Mouse (Mus musculus): ENCODE measurements around the gene Prkra. TPM values are rescaled to one million over a fixed set of nuclear protein-coding genes. Genes with fewer than 3 reads are reported as not detected.

The Prkra gene
- polyA plus RNA-seq, 1 experiment from 2014 or later = 12.7 TPM

DNA sequence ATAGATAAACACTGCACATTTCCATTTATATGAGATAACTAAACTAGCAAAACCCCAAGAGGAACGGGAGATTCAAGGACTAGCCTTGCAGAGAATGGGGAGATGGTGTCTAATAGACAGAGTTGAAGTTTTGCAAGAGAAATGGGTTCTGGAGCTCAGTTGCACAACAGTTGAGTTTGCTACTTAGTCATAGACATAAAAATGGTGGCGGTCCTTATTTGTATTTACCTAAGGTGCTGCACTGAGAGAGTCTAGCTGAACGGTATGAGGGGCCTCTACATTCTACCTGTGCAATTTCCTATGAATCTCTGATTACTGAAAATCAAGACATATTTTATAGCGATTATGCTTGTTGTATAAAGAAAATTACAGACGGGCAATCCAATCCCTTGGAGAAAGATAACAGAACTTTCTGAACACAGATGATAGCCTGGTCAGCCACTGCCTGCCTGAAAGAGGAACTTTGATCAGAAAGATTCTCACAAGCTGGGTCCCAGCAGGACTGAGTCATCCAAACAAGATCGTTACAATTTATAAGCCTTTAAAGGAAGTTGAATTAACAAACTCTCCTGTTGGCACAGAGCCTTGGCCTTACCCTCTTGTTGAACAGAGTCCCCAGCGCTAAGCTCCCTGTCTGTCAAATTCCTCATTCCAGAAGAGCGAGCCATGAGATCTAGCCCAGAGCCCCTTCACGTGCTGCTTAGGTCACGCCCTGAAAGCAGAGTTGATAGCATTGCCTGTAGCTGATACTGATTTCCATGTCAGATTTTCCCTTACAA is 37.3 kb downstream of the Prkra start:
- H3K4me3 ChIP-seq = no peak overlapping the region
- WGBS (ENCODE audit: insufficient replicate concordance) = 54% methylated on average over 10 of the region's 10 CpGs
- ATAC-seq = no peak
- H3K27me3 ChIP-seq (replicated peaks) = no peaks in the 10 kb centered on the region
- H3K4me2 ChIP-seq = no peak overlapping the region
- no peak overlapping the region for H3K9ac ChIP-seq
- no peaks in the 10 kb centered on the region for H3K36me3 ChIP-seq
- no peaks in the 10 kb centered on the region for H3K9me3 ChIP-seq (replicated peaks)
- H3K4me1 ChIP-seq = no peaks in the 10 kb centered on the region
- H3K27ac ChIP-seq = no peak overlapping the region

DNA sequence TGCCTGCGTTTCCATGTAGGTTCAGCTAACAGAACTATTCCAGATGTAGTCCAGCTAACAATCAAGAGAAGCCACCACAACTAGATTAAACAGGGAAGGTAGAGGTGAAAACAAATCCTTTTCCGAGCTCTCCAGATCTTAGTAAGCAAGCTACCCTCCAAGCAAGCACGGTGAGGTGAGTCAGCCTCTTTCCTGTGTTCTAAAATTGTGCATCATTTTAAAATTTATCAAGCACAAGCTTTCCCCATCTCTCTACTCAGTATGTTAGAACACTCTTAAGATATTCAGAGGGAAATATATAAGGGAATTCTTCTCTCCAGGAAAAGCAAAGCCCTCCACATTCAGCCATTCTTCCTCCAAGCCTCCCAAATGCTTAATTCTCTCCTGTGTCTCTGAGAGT is 41.1 kb downstream of the Prkra start:
- Histone ChIP-seq H3K9ac (no peak overlapping the region), H3K4me2 (no peak overlapping the region), H3K4me1 (no peaks in the 10 kb centered on the region), H3K4me3 (no peak overlapping the region), H3K27me3 (replicated peaks) (no peaks in the 10 kb centered on the region), H3K36me3 (no peaks in the 10 kb centered on the region), H3K27ac (no peak overlapping the region), H3K9me3 (replicated peaks) (no peaks in the 10 kb centered on the region)
- 66% methylated on average over 3 of the region's 3 CpGs for WGBS (ENCODE audit: insufficient replicate concordance)
- no peak for ATAC-seq

- no peaks in the 10 kb centered on the region for H3K27me3 ChIP-seq (replicated peaks)
- H3K36me3 ChIP-seq = no peaks in the 10 kb centered on the region
- H3K27ac ChIP-seq = no peak overlapping the region
- no peaks in the 10 kb centered on the region for H3K9me3 ChIP-seq (replicated peaks)
- no peak overlapping the region for H3K4me3 ChIP-seq
- no peak for ATAC-seq
- WGBS (ENCODE audit: insufficient replicate concordance) = 67% methylated on average over 1 of the region's 1 CpGs
- H3K9ac ChIP-seq = no peak overlapping the region
- H3K4me2 ChIP-seq = no peak overlapping the region
- no peaks in the 10 kb centered on the region for H3K4me1 ChIP-seq
These were observed 45.6 kb downstream of the Prkra start for GRCm38 (mm10) chr2:76602256-76602655.

GRCm38 (mm10) chr2:76599214-76599613 is 48.6 kb downstream of the Prkra start:
- ATAC-seq = no peak
- Histone ChIP-seq H3K27ac (no peak overlapping the region), H3K36me3 (no peaks in the 10 kb centered on the region), H3K4me3 (no peak overlapping the region), H3K9ac (no peak overlapping the region), H3K4me1 (no peaks in the 10 kb centered on the region), H3K27me3 (replicated peaks) (no peaks in the 10 kb centered on the region), H3K9me3 (replicated peaks) (no peaks in the 10 kb centered on the region), H3K4me2 (no peak overlapping the region)
- WGBS (ENCODE audit: insufficient replicate concordance) = 62% methylated on average over 5 of the region's 5 CpGs

DNA sequence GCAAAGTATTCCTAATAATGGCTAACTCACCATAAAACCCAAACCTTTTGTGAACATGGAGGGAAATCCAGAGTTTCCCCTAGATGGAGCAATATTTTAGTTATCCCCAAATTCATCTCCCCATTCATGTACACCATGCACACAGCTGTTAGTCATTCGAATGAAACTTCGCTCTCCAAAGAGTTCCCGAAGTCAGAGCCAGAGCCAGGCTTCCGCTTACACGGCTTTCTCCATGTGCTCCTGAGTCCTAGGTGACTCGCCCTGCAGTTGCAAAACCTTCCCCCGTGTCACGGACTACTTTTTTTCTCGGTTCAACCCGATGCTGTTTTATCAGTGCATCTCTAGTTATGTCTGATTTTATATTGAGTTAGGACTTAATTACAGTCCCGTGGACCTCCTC is 50.3 kb downstream of the Prkra start:
- Histone ChIP-seq H3K9ac (no peak overlapping the region), H3K27me3 (replicated peaks) (no peaks in the 10 kb centered on the region), H3K36me3 (no peaks in the 10 kb centered on the region), H3K4me1 (no peaks in the 10 kb centered on the region), H3K9me3 (replicated peaks) (no peaks in the 10 kb centered on the region), H3K4me3 (no peak overlapping the region), H3K4me2 (no peak overlapping the region), H3K27ac (no peak overlapping the region)
- 78% methylated on average over 11 of the region's 11 CpGs for WGBS (ENCODE audit: insufficient replicate concordance)
- ATAC-seq = no peak

DNA sequence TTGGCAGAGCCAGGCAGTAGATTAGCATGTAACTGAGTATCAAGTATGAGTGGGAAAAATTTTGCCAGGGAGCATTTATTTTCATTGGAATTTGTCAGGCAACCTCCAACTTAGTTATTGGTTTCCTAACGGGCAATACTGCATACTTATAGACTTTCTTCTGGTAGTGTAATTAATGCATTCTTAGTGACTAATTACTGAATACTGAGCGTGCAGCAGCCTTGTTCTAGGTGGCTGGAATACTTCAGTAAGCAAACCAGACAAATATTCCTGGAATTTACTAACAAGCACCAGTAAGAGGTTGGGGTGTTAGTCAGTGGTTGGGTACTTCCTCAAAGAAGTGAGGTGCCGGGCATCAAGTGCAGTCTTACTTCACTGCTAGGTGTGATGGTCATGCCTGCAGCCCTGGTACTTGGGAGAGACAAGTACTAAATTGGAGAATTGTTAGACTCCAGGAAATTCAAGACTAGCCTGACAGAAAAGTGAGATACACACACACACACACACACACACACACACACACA is 55.4 kb downstream of the Prkra start:
- no peak overlapping the region for H3K4me3 ChIP-seq
- H3K4me2 ChIP-seq = no peak overlapping the region
- no peak overlapping the region for H3K9ac ChIP-seq
- H3K27ac ChIP-seq = no peak overlapping the region
- whole genome bisulfite sequencing (ENCODE audit: insufficient replicate concordance) = 65% methylated on average over 3 of the region's 3 CpGs
- no peaks in the 10 kb centered on the region for H3K4me1 ChIP-seq
- H3K27me3 ChIP-seq (replicated peaks) = no peaks in the 10 kb centered on the region
- no peak for ATAC-seq
- H3K36me3 ChIP-seq = no peaks in the 10 kb centered on the region
- H3K9me3 ChIP-seq (replicated peaks) = no peaks in the 10 kb centered on the region

- Histone ChIP-seq H3K4me2 (no peak overlapping the region), H3K9me3 (replicated peaks) (no peaks in the 10 kb centered on the region), H3K4me1 (no peaks in the 10 kb centered on the region), H3K4me3 (no peak overlapping the region), H3K9ac (no peak overlapping the region), H3K27me3 (replicated peaks) (no peaks in the 10 kb centered on the region), H3K27ac (no peak overlapping the region), H3K36me3 (no peaks in the 10 kb centered on the region)
- WGBS (ENCODE audit: insufficient replicate concordance) = 69% methylated on average over 7 of the region's 7 CpGs
- no peak for ATAC-seq
These were observed 57.6 kb downstream of the Prkra start for GRCm38 (mm10) chr2:76590221-76590620.

DNA sequence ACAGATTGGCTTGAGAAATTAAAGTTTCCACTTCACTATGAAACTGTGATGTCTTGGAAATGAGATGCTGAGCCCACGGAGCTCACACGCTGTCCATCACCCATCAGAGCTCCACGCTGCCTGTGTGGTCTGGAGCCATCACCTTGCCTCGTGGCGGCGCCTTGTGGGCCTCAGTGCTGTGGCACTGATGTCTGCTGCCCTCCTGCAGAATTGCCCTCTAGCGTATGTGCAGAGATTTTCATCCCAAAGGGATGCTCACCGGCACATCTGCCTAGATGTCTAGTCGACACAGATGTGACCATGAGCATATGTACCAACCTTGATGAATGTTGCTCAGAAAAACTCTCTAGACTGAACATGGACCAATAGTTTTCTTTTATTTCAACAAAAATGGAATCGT is 60.9 kb downstream of the Prkra start:
- Histone ChIP-seq H3K36me3 (no peaks in the 10 kb centered on the region), H3K27me3 (replicated peaks) (no peaks in the 10 kb centered on the region), H3K4me1 (no peaks in the 10 kb centered on the region), H3K4me2 (no peak overlapping the region), H3K9ac (no peak overlapping the region), H3K27ac (no peak overlapping the region), H3K4me3 (no peak overlapping the region), H3K9me3 (replicated peaks) (no peaks in the 10 kb centered on the region)
- no peak for ATAC-seq
- WGBS (ENCODE audit: insufficient replicate concordance) = 73% methylated on average over 10 of the region's 10 CpGs

GRCm38 (mm10) chr2:76585090-76585489 is 62.7 kb downstream of the Prkra start:
- no peak overlapping the region for H3K9ac ChIP-seq
- no peak for ATAC-seq
- H3K4me1 ChIP-seq = no peaks in the 10 kb centered on the region
- no peak overlapping the region for H3K27ac ChIP-seq
- no peaks in the 10 kb centered on the region for H3K9me3 ChIP-seq (replicated peaks)
- 84% methylated on average over 13 of the region's 13 CpGs for WGBS (ENCODE audit: insufficient replicate concordance)
- no peaks in the 10 kb centered on the region for H3K27me3 ChIP-seq (replicated peaks)
- H3K4me3 ChIP-seq = no peak overlapping the region
- no peaks in the 10 kb centered on the region for H3K36me3 ChIP-seq
- no peak overlapping the region for H3K4me2 ChIP-seq

Other genes with a start within 250 kb of the Prkra start
- gene Osbpl6, start 241.5 kb downstream of the Prkra start, polyA plus RNA-seq (2016; fragmentation: Nextera tagmentation; extraction: Ambion mirVana) = 1.5 and 1.9 TPM in 2 replicates
- gene Pjvk, start 461 bp upstream of the Prkra start, polyA plus RNA-seq (2016; fragmentation: Nextera tagmentation; extraction: Ambion mirVana) = not detected in 2 replicates
- 7.6 and 8.1 TPM in 2 replicates for gene Fkbp7, start 25.1 kb upstream of the Prkra start, polyA plus RNA-seq (2016; fragmentation: Nextera tagmentation; extraction: Ambion mirVana)
- gene Plekha3, start 27.3 kb upstream of the Prkra start, polyA plus RNA-seq (2016; fragmentation: Nextera tagmentation; extraction: Ambion mirVana) = 9.0 and 9.4 TPM in 2 replicates

All from liver, embryonic 12.5 days (tissue).